Mouse (Mus musculus) megakaryocyte-erythroid progenitor cell, adult 5-6 weeks (primary cell): ENCODE data around the gene Ruvbl1. TPM values are rescaled to one million over a fixed set of nuclear protein-coding genes. Genes with fewer than 3 reads are reported as not detected.
A peak's percentile ranks its signal among the peaks of the same experiment; 100 is the strongest.

Experiments
- ATAC-seq: replicated peaks from 2 replicates; pipeline ENCODE4 v1.8.0; 2016; ENCODE audit warnings: mild to moderate bottlenecking, inconsistent platforms; ENCODE audit not compliant: severe bottlenecking, poor library complexity, low FRiP score, low TSS enrichment
- total RNA-seq, 2 experiments: library from RNA; stranded (forward) in 1 of 2; stranded (reverse) in 1 of 2; fragments of 200-1000, 215-1000 nt in 1 of 2; fragments of >200 nt in 1 of 2; fragmentation: Nextera tagmentation in 1 of 2; gene quantifications; 2 replicates each; pipeline ENCODE4 v1.2.3; 2014 to 2017

The Ruvbl1 gene
- 117 TPM in 2 replicates for total RNA-seq (2014; fragmentation: Nextera tagmentation)
- total RNA-seq (2017): 289 and 308 TPM in 2 replicates

- peak; percentile 98 for ATAC-seq
These were observed at the start of gene Ruvbl1 for GRCm38 (mm10) chr6:88465181-88465920. Ruvbl1 (plus strand) TSS chr6:88465409.

GRCm38 (mm10) chr6:88416130-88416758 lies 49.0 kb upstream of the Ruvbl1 start:
- ATAC-seq: no peak

- ATAC-seq: peak; percentile 93
These were observed 34.0 kb upstream of the Ruvbl1 start for GRCm38 (mm10) chr6:88431202-88431601.

GRCm38 (mm10) chr6:88435609-88436008 lies 29.6 kb upstream of the Ruvbl1 start:
- ATAC-seq: no peak

- no peak for ATAC-seq
These were observed 26.2 kb upstream of the Ruvbl1 start for GRCm38 (mm10) chr6:88439056-88439455.

GRCm38 (mm10) chr6:88442551-88442950 lies 22.7 kb upstream of the Ruvbl1 start:
- no peak for ATAC-seq

GRCm38 (mm10) chr6:88443446-88443845 lies 21.8 kb upstream of the Ruvbl1 start:
- peak; percentile 50 for ATAC-seq

- ATAC-seq: no peak
These were observed 21.0 kb upstream of the Ruvbl1 start for GRCm38 (mm10) chr6:88444076-88444750.

- ATAC-seq: no peak
These were observed 19.5 kb upstream of the Ruvbl1 start for GRCm38 (mm10) chr6:88445661-88446060.

- ATAC-seq: peak; percentile 86
These were observed 18.9 kb upstream of the Ruvbl1 start, which contains the start of gene Eefsec for GRCm38 (mm10) chr6:88446063-88447002. Eefsec (minus strand) TSS chr6:88446539.

- no peak for ATAC-seq
These were observed 17.8 kb upstream of the Ruvbl1 start for GRCm38 (mm10) chr6:88447454-88447853.

- ATAC-seq: no peak
These were observed 10.7 kb upstream of the Ruvbl1 start for GRCm38 (mm10) chr6:88454545-88454944.

- no peak for ATAC-seq
These were observed 4.7 kb downstream of the Ruvbl1 start for GRCm38 (mm10) chr6:88469878-88470277.

GRCm38 (mm10) chr6:88480421-88480820 lies 15.2 kb downstream of the Ruvbl1 start:
- no peak for ATAC-seq

GRCm38 (mm10) chr6:88483111-88483510 lies 17.9 kb downstream of the Ruvbl1 start:
- no peak for ATAC-seq

GRCm38 (mm10) chr6:88483913-88484312 lies 18.7 kb downstream of the Ruvbl1 start:
- no peak for ATAC-seq

GRCm38 (mm10) chr6:88485378-88485777 lies 20.2 kb downstream of the Ruvbl1 start:
- no peak for ATAC-seq

GRCm38 (mm10) chr6:88486893-88487292 lies 21.7 kb downstream of the Ruvbl1 start:
- ATAC-seq: peak; percentile 52; the same call in 1 of the 2 replicates

GRCm38 (mm10) chr6:88489026-88489425 lies 23.8 kb downstream of the Ruvbl1 start:
- no peak for ATAC-seq
